Mouse (Mus musculus): ENCODE data around the gene Fam83g. TPM values are rescaled to one million over a fixed set of nuclear protein-coding genes. Genes with fewer than 3 reads are reported as not detected.
A peak's percentile ranks its signal among the peaks of the same experiment; 100 is the strongest.

Gene Fam83g
- total and polyA plus RNA-seq, 3 experiments: 19.1 to 63.7 (median 19.2) TPM

- Histone ChIP-seq H3K4me3 (replicated peaks in 1 of 3; ENCODE audit: low read depth in 2 of 3, low read length in 2 of 3, poor library complexity in 1 of 3) (peak overlapping the region in 2 of 3 experiments; percentile 0 to 39), H3K79me2 (replicated peaks; ENCODE audit: control insufficient read depth, extremely low read depth, insufficient read depth, poor library complexity, severe bottlenecking) (peaks cover 36% of the 10 kb centered on the region), H3K4me2 (ENCODE audit: insufficient read depth, low read depth, poor library complexity, severe bottlenecking) (peak overlapping the region; percentile 53), H3K27ac (ENCODE audit: insufficient read depth, low read depth) (peak overlapping the region; percentile 84), H3K9me3 (replicated peaks; ENCODE audit: low read length) (no peaks in the 10 kb centered on the region), H3K27me3 (replicated peaks) (no peaks in the 10 kb centered on the region), H3K9ac (ENCODE audit: insufficient read depth, low read depth) (peak overlapping the region; percentile 15), H3K36me3 (replicated peaks in 1 of 2; ENCODE audit: control insufficient read depth in 1 of 2, insufficient read depth in 1 of 2, low read length in 1 of 2) (peaks cover 16 to 19% of the 10 kb centered on the region in 2 experiments), H3K4me1 (ENCODE audit: control insufficient read depth in 1 of 2, insufficient read depth in 2 of 2) (peaks cover 41 to 67% of the 10 kb centered on the region in 2 experiments)
- TF ChIP-seq JUN (IDR thresholded peaks at IDR 0.05; ENCODE audit: insufficient read depth, low read depth, low read length): no peak
- peak; percentile 59 for TF ChIP-seq ETS1 (conservative IDR thresholded peaks at IDR 0.05; ENCODE audit: low read depth, low read length)
- TF ChIP-seq KAT2A (IDR thresholded peaks at IDR 0.05; ENCODE audit: insufficient replicate concordance, low read length): no peak
- TF ChIP-seq POLR2A (IDR thresholded peaks at IDR 0.05; ENCODE audit: low read depth, low read length): no peak; the same call in none of the 2 replicates
- TF ChIP-seq SMC3 (IDR thresholded peaks at IDR 0.05; ENCODE audit: low read depth, low read length): no peak
- no peak for TF ChIP-seq MXI1 (IDR thresholded peaks at IDR 0.05; ENCODE audit: low read depth, low read length)
- TF ChIP-seq EP300 (IDR thresholded peaks at IDR 0.05; ENCODE audit: low read length): peak; percentile 82
- TF ChIP-seq POLR2AphosphoS2 (IDR thresholded peaks at IDR 0.05; ENCODE audit: low read depth, low read length): no peak
- TF ChIP-seq MEF2A (IDR thresholded peaks at IDR 0.05; ENCODE audit: borderline replicate concordance, low read depth, low read length): peak; percentile 76; the same call in 1 of the 2 replicates
- no peak for TF ChIP-seq NRF1 (IDR thresholded peaks at IDR 0.05; ENCODE audit: low read depth, low read length)
- TF ChIP-seq USF2 (conservative IDR thresholded peaks at IDR 0.05; ENCODE audit: low read depth, low read length): no peak
- TF ChIP-seq RCOR1 (conservative IDR thresholded peaks at IDR 0.05; ENCODE audit: low read depth, low read length): 0 out of 2 replicates have a peak, but pooled peaks have one; percentile 22
- TF ChIP-seq CHD2 (IDR thresholded peaks at IDR 0.05; ENCODE audit: low read length): peak; percentile 94
- TF ChIP-seq NELFE (IDR thresholded peaks at IDR 0.05; ENCODE audit: low read depth, low read length): no peak
- no peak for TF ChIP-seq USF1 (IDR thresholded peaks at IDR 0.05; ENCODE audit: low read depth, low read length)
- no peak for TF ChIP-seq PAX5 (IDR thresholded peaks at IDR 0.05; ENCODE audit: low read length)
- TF ChIP-seq GABPA (IDR thresholded peaks at IDR 0.05; ENCODE audit: insufficient replicate concordance, low read depth, low read length): no peak
- TF ChIP-seq JUND (conservative IDR thresholded peaks at IDR 0.05; ENCODE audit: low read depth, low read length): peak; percentile 38; the same call in 1 of the 2 replicates
- TF ChIP-seq MAX (IDR thresholded peaks at IDR 0.05; ENCODE audit: low read length): 0 out of 2 replicates have a peak, but pooled peaks have one; percentile 10
- peak; percentile 38; the same call in 1 of the 2 replicates for TF ChIP-seq HCFC1 (IDR thresholded peaks at IDR 0.05; ENCODE audit: low read depth, low read length)
- TF ChIP-seq ZNF384 (IDR thresholded peaks at IDR 0.05; ENCODE audit: low read depth, low read length): 0 out of 2 replicates have a peak, but pooled peaks have one; percentile 12
- TF ChIP-seq TBP (conservative IDR thresholded peaks at IDR 0.05; ENCODE audit: low read depth, low read length): 0 out of 2 replicates have a peak, but pooled peaks have one; percentile 58
- no peak for TF ChIP-seq MYC (IDR thresholded peaks at IDR 0.05; ENCODE audit: low read depth, low read length)
- no peak for TF ChIP-seq UBTF (IDR thresholded peaks at IDR 0.05; ENCODE audit: low read depth, low read length)
- TF ChIP-seq CHD1 (IDR thresholded peaks at IDR 0.05; ENCODE audit: low read depth, low read length): 0 out of 2 replicates have a peak, but pooled peaks have one; percentile 5
- no peak for TF ChIP-seq E2F4 (IDR thresholded peaks at IDR 0.05; ENCODE audit: insufficient replicate concordance, low read depth, low read length)
- TF ChIP-seq SIN3A (IDR thresholded peaks at IDR 0.05; ENCODE audit: low read length): peak; percentile 65; the same call in 1 of the 2 replicates
- peak; percentile 98 for TF ChIP-seq MAZ (IDR thresholded peaks at IDR 0.05; ENCODE audit: low read depth, low read length)
- peak; percentile 67 for TF ChIP-seq TCF12 (IDR thresholded peaks at IDR 0.05; ENCODE audit: low read depth, low read length)
- TF ChIP-seq ZKSCAN1 (IDR thresholded peaks at IDR 0.05; ENCODE audit: borderline replicate concordance, low read depth, low read length): no peak
- peak; percentile 64 for TF ChIP-seq BHLHE40 (IDR thresholded peaks at IDR 0.05; ENCODE audit: low read depth, low read length)
- TF ChIP-seq ELF1 (IDR thresholded peaks at IDR 0.05; ENCODE audit: low read depth, low read length): peak; percentile 80
- 0 out of 2 replicates have a peak, but pooled peaks have one; percentile 6 for TF ChIP-seq ZMIZ1 (IDR thresholded peaks at IDR 0.05; ENCODE audit: low read depth, low read length)
- peak; percentile 89 for TF ChIP-seq IRF4 (IDR thresholded peaks at IDR 0.05; ENCODE audit: low read depth, low read length)
- dilution Hi-C loops (cut with MboI; ENCODE audit: extremely low pct_ligation_motif_present, extremely low pct_unique_long_range_greater_than_20kb, low sequenced_read_pairs): no loop called here
- DNase-seq (ENCODE audit: extremely low read depth): peak; percentile 57
- in situ Hi-C loops (cut with MboI; ENCODE audit: low pct_ligation_motif_present, low pct_unique_long_range_greater_than_20kb, low sequenced_read_pairs): no loop called here
These were observed 33.2 kb upstream of the Fam83g start for GRCm38 (mm10) chr11:61650470-61651265.

Measured in CH12.LX (cell line).